9 mouse cellular contexts compared by ENCODE assay signal in genomic region chr4:152119396-152120292, GRCm38 (mm10). TPM values are rescaled to one million over a fixed set of nuclear protein-coding genes. Genes with fewer than 3 reads are reported as not detected.
DNase-seq lines count a peak whose midpoint lies in the region; ATAC-seq and TF ChIP-seq lines count a peak whose summit lies in the region.
"Had no signal": no experiment of that assay in that cellular context is flagged by ENCODE, and none has a peak within 500 bp of the region (broad histone marks: within the 10 kb centered on the region; RNA-seq: fewer than 3 reads in every experiment).

No protein-coding gene starts in this region.

- peak overlapping the region; percentile 36 for H3K4me2 ChIP-seq in forebrain, embryonic 13.5 days
- no peak overlapping the region; the same call in 1 of the 2 replicates for H3K4me2 ChIP-seq in intestine, postnatal 0 days (replicated peaks; ENCODE audit: low read depth)
- peak overlapping the region; percentile 23; the same call in 1 of the 2 replicates for H3K4me2 ChIP-seq in lung, embryonic 15.5 days

- peaks cover 8% of the 10 kb centered on the region; the same call in 1 of the 2 replicates for H3K36me3 ChIP-seq in forebrain, embryonic 13.5 days (ENCODE audit: poor library complexity, severe bottlenecking)
- peaks cover 11% of the 10 kb centered on the region; the same call in 1 of the 2 replicates for H3K36me3 ChIP-seq in intestine, postnatal 0 days (ENCODE audit: control insufficient read depth, insufficient read depth)
- H3K36me3 ChIP-seq in lung, embryonic 15.5 days = peaks cover 5% of the 10 kb centered on the region; the same call in 1 of the 2 replicates

- H3K9me3 ChIP-seq in forebrain, embryonic 13.5 days (replicated peaks) = no peaks in the 10 kb centered on the region
- no peaks in the 10 kb centered on the region for H3K9me3 ChIP-seq in intestine, postnatal 0 days (ENCODE audit: control insufficient read depth)
- no peaks in the 10 kb centered on the region for H3K9me3 ChIP-seq in lung, embryonic 15.5 days

- H3K27me3 ChIP-seq in forebrain, embryonic 13.5 days = peaks cover 100% of the 10 kb centered on the region
- peaks cover 58% of the 10 kb centered on the region for H3K27me3 ChIP-seq in intestine, postnatal 0 days (replicated peaks; ENCODE audit: control insufficient read depth, insufficient read depth, low read length)
- H3K27me3 ChIP-seq in lung, embryonic 15.5 days = peaks cover 96% of the 10 kb centered on the region

- ATAC-seq in forebrain, embryonic 13.5 days = no peak
- no peak for ATAC-seq in intestine, postnatal 0 days
- ATAC-seq in lung, embryonic 15.5 days (ENCODE audit: borderline replicate concordance, extremely low read depth, low FRiP score, low TSS enrichment) = no peak
- no peak for ATAC-seq in erythroid progenitor cell, adult 5-6 weeks (replicated peaks; ENCODE audit: low FRiP score, poor library complexity, severe bottlenecking)

- peak; percentile 77 for TF ChIP-seq CTCF in intestine, postnatal 0 days (IDR thresholded peaks at IDR 0.05; ENCODE audit: low read depth)

- no peak overlapping the region for H3K9ac ChIP-seq in forebrain, embryonic 13.5 days
- H3K9ac ChIP-seq in intestine, postnatal 0 days (ENCODE audit: low read depth, low read length) = no peak overlapping the region
- H3K9ac ChIP-seq in lung, embryonic 15.5 days = no peak overlapping the region

- no peak overlapping the region for H3K27ac ChIP-seq in forebrain, embryonic 13.5 days
- no peak overlapping the region for H3K27ac ChIP-seq in intestine, postnatal 0 days (ENCODE audit: low read depth, low read length)
- no peak overlapping the region for H3K27ac ChIP-seq in lung, embryonic 15.5 days

- peaks cover 30% of the 10 kb centered on the region for H3K4me1 ChIP-seq in forebrain, embryonic 13.5 days
- H3K4me1 ChIP-seq in intestine, postnatal 0 days (replicated peaks; ENCODE audit: control insufficient read depth, insufficient read depth, low read length) = no peaks in the 10 kb centered on the region
- H3K4me1 ChIP-seq in lung, embryonic 15.5 days = peaks cover 37% of the 10 kb centered on the region

- DNase-seq in kidney, adult 18-20 months = peak; percentile 68
- DNase-seq in kidney, adult 11 months = no peak
- peak; percentile 75 for DNase-seq in R1 (ENCODE audit: low read depth, low spot score)
- peak; percentile 66 for DNase-seq in right cerebral cortex, postnatal 4 days

- no peak overlapping the region for H3K4me3 ChIP-seq in forebrain, embryonic 13.5 days
- H3K4me3 ChIP-seq in intestine, postnatal 0 days (ENCODE audit: low read depth, low read length) = no peak overlapping the region
- no peak overlapping the region for H3K4me3 ChIP-seq in lung, embryonic 15.5 days

- 4% methylated on average over 39 of the region's 39 CpGs for WGBS in forebrain, embryonic 13.5 days
- 12% methylated on average over 39 of the region's 39 CpGs for WGBS in intestine, postnatal 0 days
- 9% methylated on average over 39 of the region's 39 CpGs for WGBS in lung, embryonic 15.5 days

RNA-seq across cellular contexts. Expression of gene Tnfrsf25, which starts 3.9 kb away (rescaled TPM):
- 0.38 and 0.88 TPM in 2 replicates for polyA plus RNA-seq in forebrain, embryonic 13.5 days (2015; fragmentation: Nextera tagmentation; extraction: Ambion mirVana)
- polyA plus RNA-seq in intestine, postnatal 0 days (2015; fragmentation: Nextera tagmentation; extraction: Ambion mirVana) = 0.82 and 1.2 TPM in 2 replicates
- 1.1 and 1.5 TPM in 2 replicates for polyA plus RNA-seq in lung, embryonic 15.5 days (2015; fragmentation: Nextera tagmentation; extraction: Ambion mirVana)
- total RNA-seq in erythroid progenitor cell, adult 5-6 weeks (2015; ENCODE audit: low replicate concordance) = not detected in 2 replicates
- total RNA-seq in erythroid progenitor cell, adult 5-6 weeks (2017; ENCODE audit: low replicate concordance) = 2.0 TPM in 1 of 2 replicates, not detected in the other

RNA-seq across cellular contexts. Expression of gene Espn, which starts 32.5 kb away (rescaled TPM):
- polyA plus RNA-seq in forebrain, embryonic 13.5 days (2015; fragmentation: Nextera tagmentation; extraction: Ambion mirVana) = 0.10 and 0.13 TPM in 2 replicates
- 260 and 264 TPM in 2 replicates for polyA plus RNA-seq in intestine, postnatal 0 days (2015; fragmentation: Nextera tagmentation; extraction: Ambion mirVana)
- 11.4 and 13.4 TPM in 2 replicates for polyA plus RNA-seq in lung, embryonic 15.5 days (2015; fragmentation: Nextera tagmentation; extraction: Ambion mirVana)
- total RNA-seq in erythroid progenitor cell, adult 5-6 weeks (2015; ENCODE audit: low replicate concordance) = 0.72 TPM in 1 of 2 replicates, not detected in the other
- total RNA-seq in erythroid progenitor cell, adult 5-6 weeks (2017; ENCODE audit: low replicate concordance) = not detected in 2 replicates

RNA-seq across cellular contexts. Expression of gene Hes2, which starts 39.0 kb away (rescaled TPM):
- not detected in 2 replicates for polyA plus RNA-seq in forebrain, embryonic 13.5 days (2015; fragmentation: Nextera tagmentation; extraction: Ambion mirVana)
- polyA plus RNA-seq in intestine, postnatal 0 days (2015; fragmentation: Nextera tagmentation; extraction: Ambion mirVana) = 8.6 and 11.2 TPM in 2 replicates
- polyA plus RNA-seq in lung, embryonic 15.5 days (2015; fragmentation: Nextera tagmentation; extraction: Ambion mirVana) = 0.26 and 0.61 TPM in 2 replicates
- not detected in 2 replicates for total RNA-seq in erythroid progenitor cell, adult 5-6 weeks (2015; ENCODE audit: low replicate concordance)
- not detected in 2 replicates for total RNA-seq in erythroid progenitor cell, adult 5-6 weeks (2017; ENCODE audit: low replicate concordance)
- total RNA-seq: layer of hippocampus, adult 18-20 months had no signal

RNA-seq across cellular contexts. Expression of gene Plekhg5, which starts 47.3 kb away (rescaled TPM):
- 8.4 and 9.2 TPM in 2 replicates for polyA plus RNA-seq in forebrain, embryonic 13.5 days (2015; fragmentation: Nextera tagmentation; extraction: Ambion mirVana)
- 14.0 and 19.6 TPM in 2 replicates for polyA plus RNA-seq in intestine, postnatal 0 days (2015; fragmentation: Nextera tagmentation; extraction: Ambion mirVana)
- polyA plus RNA-seq in lung, embryonic 15.5 days (2015; fragmentation: Nextera tagmentation; extraction: Ambion mirVana) = 18.9 and 22.3 TPM in 2 replicates
- total RNA-seq in erythroid progenitor cell, adult 5-6 weeks (2015; ENCODE audit: low replicate concordance) = 1.7 and 2.9 TPM in 2 replicates
- 3.5 and 5.3 TPM in 2 replicates for total RNA-seq in erythroid progenitor cell, adult 5-6 weeks (2017; ENCODE audit: low replicate concordance)

RNA-seq across cellular contexts. Expression of gene Acot7, which starts 58.3 kb away (rescaled TPM):
- polyA plus RNA-seq in forebrain, embryonic 13.5 days (2015; fragmentation: Nextera tagmentation; extraction: Ambion mirVana) = 126 and 135 TPM in 2 replicates
- 24.1 and 28.7 TPM in 2 replicates for polyA plus RNA-seq in intestine, postnatal 0 days (2015; fragmentation: Nextera tagmentation; extraction: Ambion mirVana)
- 67.6 and 72.5 TPM in 2 replicates for polyA plus RNA-seq in lung, embryonic 15.5 days (2015; fragmentation: Nextera tagmentation; extraction: Ambion mirVana)
- 15.1 and 30.2 TPM in 2 replicates for total RNA-seq in erythroid progenitor cell, adult 5-6 weeks (2015; ENCODE audit: low replicate concordance)
- 3.7 and 3.9 TPM in 2 replicates for total RNA-seq in erythroid progenitor cell, adult 5-6 weeks (2017; ENCODE audit: low replicate concordance)

Comparison
In these comparisons a context has a peak if more than half of its experiments do, and no peak if none do; other contexts are left out.
1. RNA of gene Espn, which starts 32.5 kb away (polyA plus RNA-seq): 260 to 264 TPM in intestine, postnatal 0 days; 11.4 to 13.4 TPM in lung, embryonic 15.5 days and 0.10 to 0.13 TPM in forebrain, embryonic 13.5 days; every median in the first group is over 10 times any median in the second.